16 mouse cellular contexts compared by ENCODE assay signal in the genomic region with DNA sequence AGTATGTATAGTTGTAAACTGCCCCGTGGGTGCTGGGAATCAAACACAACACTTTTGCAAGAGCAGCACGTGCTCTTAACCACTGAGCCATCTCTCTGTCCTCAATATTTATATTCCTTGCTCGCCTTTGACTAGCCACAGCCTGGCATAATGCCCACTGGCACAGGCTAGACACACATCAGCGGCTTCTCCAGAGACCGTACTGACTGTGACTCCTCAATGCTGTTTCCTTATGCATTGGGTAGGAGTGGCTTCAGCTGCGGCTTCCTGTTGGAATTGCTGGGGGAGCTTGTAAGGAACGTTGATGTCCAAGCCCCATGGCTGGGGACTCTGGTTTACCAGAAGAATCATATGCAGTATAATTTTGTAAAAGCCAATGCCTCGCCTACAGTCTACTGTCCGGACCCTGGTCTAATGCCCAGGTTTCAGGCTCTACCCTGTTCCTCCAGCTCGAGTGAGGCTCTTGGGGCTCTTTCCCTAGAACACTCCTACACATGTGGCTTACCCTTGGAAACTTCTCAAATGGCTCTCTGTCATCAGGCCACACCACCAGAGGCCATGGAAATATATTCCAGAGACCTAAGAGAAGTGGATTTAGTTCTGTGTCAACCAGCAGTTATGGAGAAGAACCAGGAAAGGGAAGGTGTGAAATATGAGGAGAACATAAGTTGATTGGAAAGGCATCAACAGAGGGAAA. TPM values are rescaled to one million over a fixed set of nuclear protein-coding genes. Genes with fewer than 3 reads are reported as not detected.
DNase-seq lines count a peak whose midpoint lies in the region; ATAC-seq and TF ChIP-seq lines count a peak whose summit lies in the region.
"Had no signal": no experiment of that assay in that cellular context is flagged by ENCODE, and none has a peak within 500 bp of the region (broad histone marks: within the 10 kb centered on the region; RNA-seq: fewer than 3 reads in every experiment).

No protein-coding gene starts in this region.

- peaks cover 6% of the 10 kb centered on the region; the same call in 1 of the 2 replicates for H3K4me1 ChIP-seq in intestine, postnatal 0 days (replicated peaks; ENCODE audit: control insufficient read depth, insufficient read depth, low read length)
- H3K4me1 ChIP-seq in intestine, embryonic 15.5 days (replicated peaks): peaks cover 14% of the 10 kb centered on the region
- H3K4me1 ChIP-seq in testis, adult 2 months (ENCODE audit: control insufficient read depth, insufficient read depth, low read length): peaks cover 6% of the 10 kb centered on the region

- WGBS in intestine, postnatal 0 days: 80% methylated on average over 10 of the region's 10 CpGs
- 84% methylated on average over 10 of the region's 10 CpGs for WGBS in intestine, embryonic 15.5 days

- peak; percentile 19 for DNase-seq in gastrocnemius, adult 2 months
- DNase-seq in gastrocnemius, postnatal 25 days: no peak
- no peak for DNase-seq in testis, postnatal 10 days (ENCODE audit: low spot score)
- no peak for DNase-seq in spleen, postnatal 14 days (ENCODE audit: low spot score in 2 of 2)
- DNase-seq: cerebellum, adult 9-11 months; forebrain, postnatal 0 days; layer of hippocampus, adult 9-11 months had no signal

- H3K27ac ChIP-seq in gastrocnemius, adult 2 months: peak overlapping the region; percentile 84
- H3K27ac ChIP-seq in intestine, postnatal 0 days (ENCODE audit: low read depth, low read length): peak overlapping the region; percentile 5; the same call in 1 of the 2 replicates
- no peak overlapping the region for H3K27ac ChIP-seq in intestine, embryonic 15.5 days
- H3K27ac ChIP-seq in testis, adult 2 months (ENCODE audit: control insufficient read depth, insufficient read depth, low read depth, low read length): peak overlapping the region; percentile 64
- H3K27ac ChIP-seq: hindbrain, embryonic 14.5 days; limb, embryonic 15.5 days; midbrain, embryonic 13.5 days had no signal

- H3K36me3 ChIP-seq in intestine, postnatal 0 days (ENCODE audit: control insufficient read depth, insufficient read depth): no peaks in the 10 kb centered on the region
- H3K36me3 ChIP-seq in intestine, embryonic 15.5 days: no peaks in the 10 kb centered on the region
- no peaks in the 10 kb centered on the region for H3K36me3 ChIP-seq in testis, adult 2 months (ENCODE audit: control insufficient read depth, insufficient read depth, low read length)
- H3K36me3 ChIP-seq: heart, embryonic 13.5 days; limb, embryonic 15.5 days; midbrain, embryonic 13.5 days had no signal

- no peak overlapping the region for H3K4me3 ChIP-seq in gastrocnemius, adult 2 months
- no peak overlapping the region for H3K4me3 ChIP-seq in intestine, postnatal 0 days (ENCODE audit: low read depth, low read length)
- no peak overlapping the region for H3K4me3 ChIP-seq in intestine, embryonic 15.5 days (replicated peaks)
- H3K4me3 ChIP-seq in testis, adult 2 months (ENCODE audit: control insufficient read depth, low read depth, low read length): no peak overlapping the region
- H3K4me3 ChIP-seq: heart, embryonic 13.5 days; limb, embryonic 15.5 days; midbrain, embryonic 13.5 days had no signal

- H3K4me2 ChIP-seq in intestine, postnatal 0 days (replicated peaks; ENCODE audit: low read depth): no peak overlapping the region
- H3K4me2 ChIP-seq in intestine, embryonic 15.5 days (replicated peaks): no peak overlapping the region
- H3K4me2 ChIP-seq: heart, embryonic 13.5 days; hindbrain, embryonic 14.5 days; limb, embryonic 15.5 days; midbrain, embryonic 13.5 days had no signal

- H3K9me3 ChIP-seq in intestine, postnatal 0 days (ENCODE audit: control insufficient read depth): no peaks in the 10 kb centered on the region
- no peaks in the 10 kb centered on the region for H3K9me3 ChIP-seq in intestine, embryonic 15.5 days
- H3K9me3 ChIP-seq: limb, embryonic 15.5 days; midbrain, embryonic 13.5 days had no signal

- no peak for ATAC-seq in intestine, postnatal 0 days
- ATAC-seq in intestine, embryonic 15.5 days: no peak
- ATAC-seq: activated CD4-positive, CD25-positive, alpha-beta regulatory T cell, adult 4 months; forebrain, postnatal 0 days; intestine, embryonic 16.5 days; midbrain, embryonic 13.5 days had no signal

- TF ChIP-seq CTCF in gastrocnemius, adult 2 months (IDR thresholded peaks at IDR 0.05): no peak
- no peak for TF ChIP-seq CTCF in intestine, postnatal 0 days (IDR thresholded peaks at IDR 0.05; ENCODE audit: low read depth)
- no peak for TF ChIP-seq CTCF in testis, adult 2 months (IDR thresholded peaks at IDR 0.05; ENCODE audit: control insufficient read depth, insufficient read depth, insufficient replicate concordance, low read depth, low read length)

- no peaks in the 10 kb centered on the region for H3K27me3 ChIP-seq in intestine, postnatal 0 days (replicated peaks; ENCODE audit: control insufficient read depth, insufficient read depth, low read length)
- H3K27me3 ChIP-seq in intestine, embryonic 15.5 days (replicated peaks): no peaks in the 10 kb centered on the region
- H3K27me3 ChIP-seq in testis, adult 2 months (ENCODE audit: control insufficient read depth, insufficient read depth, low read length): no peaks in the 10 kb centered on the region
- H3K27me3 ChIP-seq: heart, embryonic 13.5 days; limb, embryonic 15.5 days; midbrain, embryonic 13.5 days had no signal

- H3K9ac ChIP-seq in intestine, postnatal 0 days (ENCODE audit: low read depth, low read length): no peak overlapping the region
- no peak overlapping the region for H3K9ac ChIP-seq in intestine, embryonic 15.5 days
- H3K9ac ChIP-seq: forebrain, postnatal 0 days; heart, embryonic 13.5 days; hindbrain, embryonic 14.5 days; limb, embryonic 15.5 days; midbrain, embryonic 13.5 days had no signal

- intact Hi-C loops in gastrocnemius, adult 2 months (cut with DNase I): no loop called here

- TF ChIP-seq POLR2A in testis, adult 2 months (IDR thresholded peaks at IDR 0.05; ENCODE audit: control insufficient read depth, low read depth, low read length): no peak

RNA-seq across cellular contexts. Expression of a gene that starts 8.9 kb away (rescaled TPM):
- 10 to 100 TPM; 30.4 to 43.3 TPM for total RNA-seq in gastrocnemius, adult 2 months (2021)
- total RNA-seq in gastrocnemius, postnatal 25 days (2021): 10 to 100 TPM; 46.0 to 47.0 TPM
- polyA plus RNA-seq in intestine, postnatal 0 days (2015; fragmentation: Nextera tagmentation; extraction: Ambion mirVana): 11.6 and 13.0 TPM in 2 replicates
- 21.2 and 21.4 TPM in 2 replicates for polyA plus RNA-seq in intestine, embryonic 15.5 days (2015; fragmentation: Nextera tagmentation; extraction: Ambion mirVana)
- 11.9 and 12.9 TPM in 2 replicates for polyA plus RNA-seq in testis, adult 2 months (2012; rRNA removed)
